In the genomic region with DNA sequence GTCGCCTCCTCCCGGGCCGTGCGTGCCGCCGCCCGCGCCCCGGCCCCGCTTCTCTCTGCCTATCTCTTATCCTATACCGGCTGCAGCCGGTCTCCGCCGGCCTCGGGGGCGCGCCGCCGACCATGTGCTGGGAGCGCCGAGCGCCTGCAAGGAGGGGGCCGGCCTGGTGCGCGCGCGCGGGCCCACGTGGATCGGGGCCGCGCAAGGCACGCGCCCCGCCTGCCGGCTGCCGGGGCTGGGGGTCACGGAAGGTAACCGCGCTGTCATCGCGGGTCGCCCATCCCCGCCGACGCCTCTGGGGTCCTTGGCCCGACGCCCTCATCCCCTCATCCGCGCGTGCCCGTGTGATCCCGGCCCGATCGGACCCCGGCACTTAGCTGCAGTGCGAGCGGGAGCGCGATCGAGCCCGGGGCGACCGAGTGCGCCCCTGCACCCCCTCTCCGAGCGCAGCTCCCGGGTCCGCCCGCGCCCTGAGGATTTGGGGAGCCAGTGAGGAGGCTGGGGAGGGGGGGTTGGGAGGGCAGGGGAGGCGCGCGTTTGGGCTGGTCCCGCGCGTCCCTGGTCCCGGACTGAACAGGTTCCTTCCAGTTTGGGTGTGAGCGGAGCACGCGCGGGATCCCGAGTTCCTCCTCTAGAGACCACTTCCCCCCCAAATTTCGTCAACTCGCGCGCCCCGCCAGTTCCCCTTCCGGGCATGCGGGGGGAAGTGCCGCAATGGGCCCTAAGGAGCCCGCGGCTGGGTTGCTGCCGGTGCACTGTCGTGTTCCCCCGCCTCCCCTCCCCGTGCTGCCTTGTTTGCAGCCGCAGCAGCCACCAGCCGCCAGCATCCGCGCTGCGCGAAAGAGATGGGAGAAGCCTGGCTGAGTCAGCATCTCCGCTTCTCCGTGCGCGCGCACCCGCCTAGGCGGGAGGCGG, we compare ENCODE assay signal across 8 mouse cellular contexts. TPM values are rescaled to one million over a fixed set of nuclear protein-coding genes. Genes with fewer than 3 reads are reported as not detected.
DNase-seq lines count a peak whose midpoint lies in the region; ATAC-seq and TF ChIP-seq lines count a peak whose summit lies in the region.

Gene Arsg, plus strand, starts transcription at position 204 of the 915 bp plus-strand sequence.
Gene Slc16a6, minus strand, starts transcription at position 428 of the 915 bp plus-strand sequence.

- peak within 1 kb of the TSS; percentile 92 for H3K4me2 ChIP-seq in hindbrain, postnatal 0 days (ENCODE audit: low read depth, low read length)

- H3K4me3 ChIP-seq in gastrocnemius, adult 2 months: peak within 1 kb of the TSS; percentile 91
- peak within 1 kb of the TSS; percentile 85 for H3K4me3 ChIP-seq in hindbrain, postnatal 0 days (ENCODE audit: low read length)

- peak within 1 kb of the TSS; percentile 97 for H3K9ac ChIP-seq in hindbrain, postnatal 0 days (replicated peaks; ENCODE audit: low read length)

- peak; percentile 97 for DNase-seq in ZHBTc4 (ENCODE audit: low read depth, low spot score)
- peak; percentile 63 to 85 for DNase-seq in cerebellum, postnatal 4 days (ENCODE audit: low spot score in 2 of 2)
- peak; percentile 85 for DNase-seq in gastrocnemius, adult 2 months
- DNase-seq in hindbrain, postnatal 0 days (ENCODE audit: low spot score): peak; percentile 94
- peak; percentile 65 to 84 for DNase-seq in left cerebral cortex, adult 8-10 months (ENCODE audit: low spot score in 2 of 2)
- peak; percentile 91 for DNase-seq in right cerebral cortex, adult 18-20 months
- peak; percentile 58 for DNase-seq in urinary bladder, adult 2 months (ENCODE audit: low spot score)

- TF ChIP-seq CTCF in gastrocnemius, adult 2 months (IDR thresholded peaks at IDR 0.05): no peak
- TF ChIP-seq CTCF in hindbrain, postnatal 0 days (IDR thresholded peaks at IDR 0.05; ENCODE audit: low read depth): no peak

- H3K36me3 ChIP-seq in hindbrain, postnatal 0 days (ENCODE audit: insufficient read depth, low read length): no peaks in the 10 kb centered on the region

- H3K27me3 ChIP-seq in hindbrain, postnatal 0 days (ENCODE audit: insufficient read depth, low read length): no peaks in the 10 kb centered on the region

- intact Hi-C loops in gastrocnemius, adult 2 months (cut with DNase I): loop anchor here (5.0 kb wide), 1 partner anchor 99 kb away; no protein-coding TSS in a partner anchor

- peak; percentile 91 for ATAC-seq in hindbrain, postnatal 0 days
- ATAC-seq in megakaryocyte, adult 5-6 weeks (ENCODE audit: poor library complexity, severe bottlenecking): peak; percentile 73

- peaks cover 3% of the 10 kb centered on the region; the same call in 1 of the 2 replicates for H3K4me1 ChIP-seq in hindbrain, postnatal 0 days (ENCODE audit: insufficient read depth, low read length)

- H3K9me3 ChIP-seq in hindbrain, postnatal 0 days (ENCODE audit: low read length): no peaks in the 10 kb centered on the region

- peak within 1 kb of the TSS; percentile 89 for H3K27ac ChIP-seq in gastrocnemius, adult 2 months
- peak within 1 kb of the TSS; percentile 96 for H3K27ac ChIP-seq in hindbrain, postnatal 0 days

- under 1% methylated on average over 93 of the region's 111 CpGs for WGBS in hindbrain, postnatal 0 days

RNA-seq across cellular contexts. Expression of gene Arsg, which starts in this region (rescaled TPM):
- total RNA-seq in gastrocnemius, adult 2 months (2021): under 1 TPM; 0.84 to 0.86 TPM
- 10.4 and 13.1 TPM in 2 replicates for total RNA-seq in hindbrain, postnatal 0 days (2014; rRNA removed)
- 9.9 and 10.3 TPM in 2 replicates for polyA plus RNA-seq in hindbrain, postnatal 0 days (2015; fragmentation: Nextera tagmentation; extraction: Ambion mirVana)
- total RNA-seq in left cerebral cortex, adult 8-10 months (2022): 10 to 100 TPM; 21.3 to 24.4 (median 22.7) TPM
- 4.9 and 6.2 TPM in 2 replicates for total RNA-seq in megakaryocyte, adult 5-6 weeks (2015)
- 6.2 and 7.5 TPM in 2 replicates for total RNA-seq in megakaryocyte, adult 5-6 weeks (2017)
- 6.7 and 7.0 TPM in 2 replicates for polyA plus RNA-seq in urinary bladder, adult 2 months (2012; rRNA removed)

RNA-seq across cellular contexts. Expression of gene Slc16a6, which starts in this region (rescaled TPM):
- total RNA-seq in gastrocnemius, adult 2 months (2021): 1 to 10 TPM; 7.4 to 9.2 TPM
- 10.5 and 11.2 TPM in 2 replicates for total RNA-seq in hindbrain, postnatal 0 days (2014; rRNA removed)
- 7.9 and 8.7 TPM in 2 replicates for polyA plus RNA-seq in hindbrain, postnatal 0 days (2015; fragmentation: Nextera tagmentation; extraction: Ambion mirVana)
- total RNA-seq in left cerebral cortex, adult 8-10 months (2022): 10 to 100 TPM; 12.5 to 15.6 (median 14.0) TPM
- 27.4 and 27.6 TPM in 2 replicates for total RNA-seq in megakaryocyte, adult 5-6 weeks (2015)
- total RNA-seq in megakaryocyte, adult 5-6 weeks (2017): 10.5 and 14.7 TPM in 2 replicates
- 1.2 and 2.4 TPM in 2 replicates for polyA plus RNA-seq in urinary bladder, adult 2 months (2012; rRNA removed)

Comparison
In these comparisons a context has a peak if more than half of its experiments do, and no peak if none do; other contexts are left out.
1. Peak in every context shown above with its lines: DNase-seq, ATAC-seq, H3K4me3 ChIP-seq and H3K27ac ChIP-seq.